Mouse (Mus musculus) liver, embryonic 14.5 days (tissue): Measurements from ENCODE around the gene Ift122. TPM values are rescaled to one million over a fixed set of nuclear protein-coding genes. Genes with fewer than 3 reads are reported as not detected.

Experiments used
- ATAC-seq: fragments of 200-750 bp; cut with Nextera tagmentation; 2 replicates; pipeline ENCODE4 v1.8.0; 2017; ENCODE audit warnings: moderate number of reproducible peaks, mild to moderate bottlenecking, moderate library complexity; ENCODE audit not compliant: insufficient read depth
- DNase-seq, 3 experiments: peaks; one replicate each; pipeline ENCODE4 v3.0.0-alpha.2; 2012 to 2013; ENCODE audit warnings: low read depth in 3 of 3, low spot score in 3 of 3
- H3K27ac ChIP-seq: fragments of 300-500 bp; sonication (generic); 2 replicates; pipeline ENCODE4 v1.5.1; 2014; ENCODE audit warnings: moderate library complexity, mild to moderate bottlenecking, control low read depth, inconsistent platforms
- H3K27me3 ChIP-seq: fragments of 300-500 bp; sonication (generic); 2 replicates; pipeline ENCODE4 v1.6.1; 2014; ENCODE audit warnings: mild to moderate bottlenecking, low read length, moderate library complexity; ENCODE audit not compliant: control insufficient read depth, insufficient read depth
- H3K36me3 ChIP-seq: fragments of 300-500 bp; sonication (generic); replicated peaks from 2 replicates; pipeline ENCODE4 v1.6.1; 2014; ENCODE audit warnings: low read depth; ENCODE audit not compliant: control insufficient read depth, insufficient read depth
- H3K4me1 ChIP-seq, 2 experiments: fragments of 200-500 bp in 1 of 2; fragments of 300-500 bp in 1 of 2; sonication (generic) in 1 of 2; replicated peaks; 2 replicates each; pipeline ENCODE4 v1.6.1; 2012 to 2014; ENCODE audit warnings: antibody characterized with exemption in 1 of 2, inconsistent platforms in 1 of 2, low read length in 1 of 2; ENCODE audit not compliant: control insufficient read depth in 2 of 2, insufficient read depth in 2 of 2
- H3K4me2 ChIP-seq: fragments of 300-500 bp; sonication (generic); 2 replicates; pipeline ENCODE4 v1.6.1; 2014; ENCODE audit warnings: low read depth, mild to moderate bottlenecking, control low read depth, moderate library complexity
- H3K4me3 ChIP-seq, 2 experiments: fragments of 200-500 bp in 1 of 2; fragments of 300-500 bp in 1 of 2; sonication (generic) in 1 of 2; 2 replicates each; pipeline ENCODE4 v1.5.1; 2012 to 2014; ENCODE audit warnings: low read depth in 2 of 2, low read length in 2 of 2, mild to moderate bottlenecking in 2 of 2, control low read depth in 1 of 2, inconsistent platforms in 1 of 2, moderate library complexity in 1 of 2; ENCODE audit not compliant: insufficient read depth in 1 of 2
- H3K9ac ChIP-seq: fragments of 300-500 bp; sonication (generic); replicated peaks from 2 replicates; pipeline ENCODE4 v1.6.1; 2014; ENCODE audit warnings: mild to moderate bottlenecking, control low read depth, moderate library complexity
- H3K9me3 ChIP-seq: fragments of 300-500 bp; sonication (generic); 2 replicates; pipeline ENCODE4 v1.6.1; 2016; ENCODE audit warnings: low read length, mixed read lengths; ENCODE audit not compliant: control insufficient read depth
- CTCF ChIP-seq: IDR thresholded peaks from 2 replicates; pipeline ENCODE4 v1.5.1; 2016; ENCODE audit warnings: antibody characterized with exemption, low read depth, control low read depth
- EP300 ChIP-seq: IDR thresholded peaks from 2 replicates; pipeline ENCODE4 v1.6.1; 2016; ENCODE audit warnings: antibody characterized with exemption, low read depth
- WGBS: fragments of 180-500 bp; shearing (Covaris S2); extraction: QIAGEN DNeasy Blood & Tissue Kit; methylation state at CpG from one replicate; pipeline ENCODE4 v1.1.7; 2014; ENCODE audit not compliant: insufficient replicate concordance; 5-methylcytosine and 5-hydroxymethylcytosine counted together
- polyA plus RNA-seq, 2 experiments: library from polyadenylated mRNA; depleted of rRNA in 1 of 2; stranded (reverse) in 1 of 2; unstranded in 1 of 2; fragments of >200 nt; fragmentation: Nextera tagmentation in 1 of 2; extraction: Ambion mirVana in 1 of 2; gene quantifications; 2 replicates each; pipeline versions ENCODE4 v1.2.1 to v1.2.3; 2012 to 2014

Gene Ift122
- polyA plus RNA-seq, 2 experiments = 1.7 to 1.9 TPM

DNA sequence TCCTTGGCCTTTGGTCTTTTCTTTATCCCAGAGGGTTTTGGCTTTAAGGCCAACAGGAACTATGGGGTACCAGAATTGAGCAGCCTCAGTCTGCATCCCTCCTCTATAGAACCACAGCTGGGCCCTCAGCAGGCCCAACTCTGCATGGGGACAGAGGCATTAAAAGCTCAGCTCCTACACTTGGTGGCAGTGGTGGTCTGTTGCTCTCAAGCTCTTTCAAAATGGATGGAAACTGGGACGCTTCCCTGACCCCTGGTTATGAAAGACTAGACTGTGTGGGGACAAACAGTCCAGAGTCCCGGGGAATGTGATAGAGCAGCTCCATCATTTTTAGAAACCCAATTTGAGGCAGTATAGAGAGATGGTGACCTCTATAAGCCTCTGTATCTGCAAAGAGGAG lies 84.7 kb downstream of the Ift122 start:
- H3K4me2 ChIP-seq = no peak overlapping the region

GRCm38 (mm10) chr6:115938798-115939197 lies 85.5 kb downstream of the Ift122 start:
- H3K4me3 ChIP-seq = no peak overlapping the region
- H3K27ac ChIP-seq = no peak overlapping the region
- peaks cover 0 to 9% of the 10 kb centered on the region in 2 experiments; a peak in 3 of 4 replicates for H3K4me1 ChIP-seq
- TF ChIP-seq CTCF (no peak), EP300 (no peak)
- DNase-seq = no peak
- 55% methylated on average over 1 of the region's 1 CpGs for WGBS
- ATAC-seq = no peak
- no peaks in the 10 kb centered on the region for H3K27me3 ChIP-seq
- no peaks in the 10 kb centered on the region for H3K36me3 ChIP-seq
- no peak overlapping the region for H3K9ac ChIP-seq
- H3K9me3 ChIP-seq = no peaks in the 10 kb centered on the region
- H3K4me2 ChIP-seq = no peak overlapping the region

More for the DNA sequence above, 84.7 kb downstream of the Ift122 start:
- peaks cover 0 to 9% of the 10 kb centered on the region in 2 experiments; a peak in 3 of 4 replicates for H3K4me1 ChIP-seq
- no peak for DNase-seq
- no peak overlapping the region for H3K27ac ChIP-seq
- WGBS = 52% methylated on average over 2 of the region's 2 CpGs
- no peak for TF ChIP-seq EP300
- no peak for TF ChIP-seq CTCF
- H3K4me3 ChIP-seq = no peak overlapping the region
- H3K36me3 ChIP-seq = no peaks in the 10 kb centered on the region
- no peaks in the 10 kb centered on the region for H3K9me3 ChIP-seq
- no peak overlapping the region for H3K9ac ChIP-seq
- ATAC-seq = no peak
- no peaks in the 10 kb centered on the region for H3K27me3 ChIP-seq

DNA sequence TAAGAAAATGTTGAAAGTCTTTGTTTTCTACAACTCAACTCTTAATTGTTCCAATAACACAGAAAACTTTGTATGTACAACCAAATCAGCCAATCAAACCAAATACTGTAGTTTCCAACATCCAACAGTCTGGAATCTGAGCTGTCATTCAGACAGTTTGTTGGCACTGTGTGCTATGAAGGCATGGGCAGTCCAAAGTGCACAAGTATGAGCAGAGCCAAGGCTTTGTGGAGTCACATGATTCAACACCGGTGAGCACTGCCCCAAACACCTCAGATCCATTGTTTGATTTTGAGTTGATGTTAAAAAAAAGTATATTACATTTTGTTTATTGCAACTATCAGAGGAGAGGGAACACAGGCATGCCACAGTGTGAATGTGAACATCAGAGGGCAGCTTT lies 87.3 kb downstream of the Ift122 start:
- no peak overlapping the region for H3K4me2 ChIP-seq
- no peaks in the 10 kb centered on the region for H3K36me3 ChIP-seq
- no peak overlapping the region for H3K27ac ChIP-seq
- TF ChIP-seq CTCF (no peak), EP300 (no peak)
- H3K27me3 ChIP-seq = no peaks in the 10 kb centered on the region
- H3K4me3 ChIP-seq = no peak overlapping the region
- H3K4me1 ChIP-seq = peaks cover 0 to 9% of the 10 kb centered on the region in 2 experiments; a peak in 3 of 4 replicates
- DNase-seq = no peak
- no peaks in the 10 kb centered on the region for H3K9me3 ChIP-seq
- 70% methylated on average over 1 of the region's 1 CpGs for WGBS
- no peak for ATAC-seq
- no peak overlapping the region for H3K9ac ChIP-seq

GRCm38 (mm10) chr6:115941128-115941527 lies 87.9 kb downstream of the Ift122 start:
- H3K9ac ChIP-seq = no peak overlapping the region
- H3K9me3 ChIP-seq = no peaks in the 10 kb centered on the region
- no peak overlapping the region for H3K4me3 ChIP-seq
- DNase-seq (no peak), ATAC-seq (no peak)
- no peak for TF ChIP-seq EP300
- TF ChIP-seq CTCF = no peak
- no peaks in the 10 kb centered on the region for H3K27me3 ChIP-seq
- H3K4me2 ChIP-seq = no peak overlapping the region
- WGBS = 7% methylated on average over 7 of the region's 12 CpGs
- H3K4me1 ChIP-seq = peaks cover 0 to 9% of the 10 kb centered on the region in 2 experiments; a peak in 3 of 4 replicates
- H3K36me3 ChIP-seq = no peaks in the 10 kb centered on the region
- H3K27ac ChIP-seq = no peak overlapping the region

- H3K4me1 ChIP-seq = peaks cover 0 to 9% of the 10 kb centered on the region in 2 experiments; a peak in 3 of 4 replicates
- no peak overlapping the region for H3K4me2 ChIP-seq
- no peak for ATAC-seq
- H3K27ac ChIP-seq = no peak overlapping the region
- TF ChIP-seq CTCF = no peak
- TF ChIP-seq EP300 = no peak
- no peak for DNase-seq
- H3K27me3 ChIP-seq = no peaks in the 10 kb centered on the region
- 30% methylated on average over 9 of the region's 9 CpGs for WGBS
- H3K4me3 ChIP-seq = no peak overlapping the region
- no peak overlapping the region for H3K9ac ChIP-seq
- no peaks in the 10 kb centered on the region for H3K36me3 ChIP-seq
- H3K9me3 ChIP-seq = no peaks in the 10 kb centered on the region
Observed at GRCm38 (mm10) chr6:115943498-115944427, 90.5 kb downstream of the Ift122 start.
